Comparison of ENCODE assay signal across 14 mouse cellular contexts in genomic region chr19:6859032-6859651, GRCm38 (mm10).
"Had no signal": no experiment of that assay in that cellular context is flagged by ENCODE, and none has a peak within 500 bp of the region (broad histone marks: within the 10 kb centered on the region; RNA-seq: fewer than 3 reads in every experiment).

No protein-coding gene starts in this region.

- H3K27ac ChIP-seq: kidney, postnatal 0 days; limb, embryonic 15.5 days; liver, embryonic 14.5 days; midbrain, embryonic 13.5 days; neural tube, embryonic 12.5 days; stomach, embryonic 15.5 days had no signal

- H3K9ac ChIP-seq: limb, embryonic 15.5 days; liver, embryonic 14.5 days; lung, embryonic 14.5 days; midbrain, embryonic 13.5 days; neural tube, embryonic 12.5 days; stomach, embryonic 15.5 days had no signal

- H3K27me3 ChIP-seq: stomach, embryonic 15.5 days had no signal

- H3K4me2 ChIP-seq: limb, embryonic 15.5 days; lung, embryonic 14.5 days; midbrain, embryonic 13.5 days; neural tube, embryonic 12.5 days; stomach, embryonic 15.5 days had no signal

- ATAC-seq: midbrain, embryonic 13.5 days had no signal

- H3K36me3 ChIP-seq: limb, embryonic 15.5 days; midbrain, embryonic 13.5 days; neural tube, embryonic 12.5 days; stomach, embryonic 15.5 days had no signal

- H3K9me3 ChIP-seq: limb, embryonic 15.5 days; midbrain, embryonic 13.5 days; neural tube, embryonic 12.5 days; stomach, embryonic 15.5 days had no signal

- H3K4me3 ChIP-seq: limb, embryonic 15.5 days; midbrain, embryonic 13.5 days; neural tube, embryonic 12.5 days; stomach, embryonic 15.5 days had no signal

- DNase-seq: kidney, adult 11 months; kidney, adult 9 months; kidney, postnatal 36 days; left cerebral cortex, postnatal 4 days; lung, embryonic 14.5 days; lung, postnatal 10 days; lung, postnatal 4 days; thymus, postnatal 36 days had no signal
